Mouse (Mus musculus) hindbrain, postnatal 0 days (tissue): ENCODE results near the gene Gm49486. TPM values are rescaled to one million over a fixed set of nuclear protein-coding genes. Genes with fewer than 3 reads are reported as not detected.

ENCODE experiments used
- ATAC-seq: fragments of 200-750 bp; cut with Nextera tagmentation; 2 replicates; pipeline ENCODE4 v1.8.0; 2017; ENCODE audit warnings: mild to moderate bottlenecking, moderate TSS enrichment, moderate library complexity
- DNase-seq: peaks from one replicate; pipeline ENCODE4 v3.0.0-alpha.2; 2015; ENCODE audit warnings: low spot score
- H3K27ac ChIP-seq: fragments of 300-500 bp; sonication (generic); 2 replicates; pipeline ENCODE4 v1.5.1; 2014; ENCODE audit warnings: mild to moderate bottlenecking
- H3K27me3 ChIP-seq: fragments of 300-500 bp; sonication (generic); 2 replicates; pipeline ENCODE4 v1.6.1; 2014; ENCODE audit warnings: low read length, mixed read lengths; ENCODE audit not compliant: insufficient read depth
- H3K36me3 ChIP-seq: fragments of 300-500 bp; sonication (generic); 2 replicates; pipeline ENCODE4 v1.6.1; 2014; ENCODE audit warnings: low read length, mixed read lengths; ENCODE audit not compliant: insufficient read depth
- H3K4me1 ChIP-seq: fragments of 300-500 bp; sonication (generic); 2 replicates; pipeline ENCODE4 v1.6.1; 2014; ENCODE audit warnings: antibody characterized with exemption, low read length, mixed read lengths; ENCODE audit not compliant: insufficient read depth
- H3K4me2 ChIP-seq: fragments of 300-500 bp; sonication (generic); 2 replicates; pipeline ENCODE4 v1.6.1; 2014; ENCODE audit warnings: low read depth, mild to moderate bottlenecking, low read length, moderate library complexity, mixed read lengths
- H3K4me3 ChIP-seq: fragments of 300-500 bp; sonication (generic); 2 replicates; pipeline ENCODE4 v1.5.1; 2014; ENCODE audit warnings: low read length
- H3K9ac ChIP-seq: fragments of 300-500 bp; sonication (generic); replicated peaks from 2 replicates; pipeline ENCODE4 v1.6.1; 2014; ENCODE audit warnings: mild to moderate bottlenecking, low read length, moderate library complexity, mixed read lengths
- H3K9me3 ChIP-seq: fragments of 300-500 bp; sonication (generic); 2 replicates; pipeline ENCODE4 v1.6.1; 2016; ENCODE audit warnings: low read length, mixed read lengths
- CTCF ChIP-seq: IDR thresholded peaks from 2 replicates; pipeline ENCODE4 v1.5.1; 2016; ENCODE audit warnings: antibody characterized with exemption, control low read depth, low read depth
- WGBS: fragments of 180-500 bp; shearing (Covaris S2); extraction: QIAGEN DNeasy Blood & Tissue Kit; methylation state at CpG from one replicate; pipeline ENCODE4 v1.1.7; 2014; 5-methylcytosine and 5-hydroxymethylcytosine counted together
- polyA plus RNA-seq: library from polyadenylated mRNA; unstranded; fragments of >200 nt; fragmentation: Nextera tagmentation; extraction: Ambion mirVana; gene quantifications from 2 replicates; pipeline ENCODE4 v1.2.1, GENCODE M21; 2015
- total RNA-seq: library from RNA; depleted of rRNA; stranded (reverse); fragments of >200 nt; gene quantifications from 2 replicates; pipeline ENCODE4 v1.2.3, GENCODE M21; 2014

Gene Gm49486
- total and polyA plus RNA-seq, 2 experiments from 2014 or later: 1.7 to 2.1 TPM

DNA sequence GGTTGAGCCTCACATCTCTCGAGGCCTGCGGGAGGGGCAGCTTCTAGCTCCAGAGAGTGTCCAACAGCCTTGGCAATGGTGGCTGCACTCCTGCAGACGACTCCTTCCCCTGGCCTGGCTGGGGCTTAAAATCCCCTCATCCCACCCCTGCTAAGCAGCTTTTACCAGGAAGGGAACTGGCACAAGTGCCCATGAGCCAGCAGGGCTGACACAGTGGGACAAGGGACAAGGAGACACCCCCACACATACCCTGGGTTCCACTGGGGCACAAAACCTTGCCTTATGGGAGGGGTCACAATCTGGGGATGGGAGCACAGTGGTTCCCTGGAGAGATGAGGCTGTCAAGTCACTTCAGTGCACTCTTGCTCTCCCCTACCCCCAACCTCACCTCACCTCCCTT lies 25.5 kb downstream of the Gm49486 start, which contains the start of gene Slc16a8:
Gene Slc16a8 (minus strand): TSS at position 101 of the 400 bp plus-strand sequence.
- peaks cover 4% of the 10 kb centered on the region; the same call in 1 of the 2 replicates for H3K27me3 ChIP-seq
- H3K4me3 ChIP-seq: no peak within 1 kb of the TSS
- TF ChIP-seq CTCF: no peak
- ATAC-seq: no peak
- 0 out of 2 replicates have a peak, but pooled peaks cover 7% of the 10 kb centered on the region for H3K4me1 ChIP-seq
- 28% methylated on average over 3 of the region's 3 CpGs for WGBS
- no peak within 1 kb of the TSS for H3K9ac ChIP-seq
- H3K27ac ChIP-seq: no peak within 1 kb of the TSS
- no peaks in the 10 kb centered on the region for H3K36me3 ChIP-seq
- H3K9me3 ChIP-seq: no peaks in the 10 kb centered on the region
- no peak within 1 kb of the TSS for H3K4me2 ChIP-seq
- no peak for DNase-seq

DNA sequence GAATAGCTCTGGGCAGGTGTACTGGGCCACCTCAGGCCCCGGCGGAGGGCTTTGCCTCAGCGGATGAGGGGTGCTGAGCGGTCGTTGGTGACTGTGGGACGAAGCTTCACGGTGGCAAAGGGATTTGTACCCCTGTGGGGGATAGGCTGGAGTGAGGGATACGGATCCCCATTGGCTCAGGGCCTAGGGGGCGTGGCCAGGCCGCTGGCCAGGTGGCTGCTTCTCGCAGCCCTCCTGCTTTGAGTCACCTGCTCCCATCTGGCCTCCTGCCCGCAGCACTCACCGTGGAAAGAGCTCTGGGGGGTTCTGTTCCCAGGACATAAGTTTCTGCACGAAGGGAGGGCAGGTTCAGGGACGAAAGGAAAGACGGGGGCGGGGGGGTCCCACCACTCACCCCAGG lies 29.3 kb downstream of the Gm49486 start:
- Histone ChIP-seq H3K36me3 (no peaks in the 10 kb centered on the region), H3K27ac (no peak overlapping the region), H3K9ac (no peak overlapping the region), H3K4me1 (peaks cover 12% of the 10 kb centered on the region; the same call in 1 of the 2 replicates), H3K27me3 (peaks cover 7% of the 10 kb centered on the region), H3K4me2 (no peak overlapping the region), H3K4me3 (no peak overlapping the region), H3K9me3 (no peaks in the 10 kb centered on the region)
- 28% methylated on average over 17 of the region's 17 CpGs for WGBS
- no peak for DNase-seq
- ATAC-seq: no peak
- no peak for TF ChIP-seq CTCF

DNA sequence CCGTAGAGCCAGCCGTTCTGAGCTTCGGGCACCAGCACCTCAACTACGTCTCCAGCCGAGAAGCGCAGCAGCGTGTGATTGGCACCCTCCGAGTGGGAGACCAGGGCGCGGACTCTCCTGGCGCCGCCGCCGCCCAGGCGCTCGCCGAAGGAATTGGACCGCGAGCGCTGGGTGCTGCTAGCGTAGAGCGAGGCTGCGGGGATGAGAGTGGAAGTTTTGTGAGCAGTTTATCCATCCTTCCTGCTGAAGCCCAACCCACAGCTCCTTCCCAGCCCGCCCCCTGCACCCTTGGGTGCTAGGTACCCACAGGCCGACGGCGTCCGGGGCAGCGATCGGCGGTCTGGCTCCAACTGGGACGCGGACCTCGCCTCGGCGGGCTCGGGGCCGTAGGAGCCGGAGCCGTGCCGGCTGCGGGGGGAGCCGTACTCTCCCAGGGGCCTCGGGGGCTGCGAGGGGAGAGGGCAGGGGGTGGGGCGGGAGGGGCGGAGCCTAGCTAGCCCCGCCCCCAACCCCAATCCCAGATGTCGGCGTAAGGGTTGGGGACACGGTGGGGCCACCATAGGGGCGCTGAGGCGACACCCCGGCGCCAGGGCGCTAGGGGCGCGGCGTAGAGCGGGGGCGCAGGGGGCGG lies 32.0 kb downstream of the Gm49486 start:
- ATAC-seq (peak; percentile 80), DNase-seq (peak; percentile 50)
- Histone ChIP-seq H3K4me1 (peaks cover 12% of the 10 kb centered on the region; the same call in 1 of the 2 replicates), H3K4me2 (peak overlapping the region; percentile 98), H3K9me3 (no peaks in the 10 kb centered on the region), H3K27me3 (peaks cover 7% of the 10 kb centered on the region), H3K9ac (peak overlapping the region; percentile 77), H3K4me3 (peak overlapping the region; percentile 57), H3K27ac (no peak overlapping the region; the same call in 1 of the 2 replicates), H3K36me3 (no peaks in the 10 kb centered on the region)
- TF ChIP-seq CTCF: no peak
- WGBS: under 1% methylated on average over 54 of the region's 62 CpGs

DNA sequence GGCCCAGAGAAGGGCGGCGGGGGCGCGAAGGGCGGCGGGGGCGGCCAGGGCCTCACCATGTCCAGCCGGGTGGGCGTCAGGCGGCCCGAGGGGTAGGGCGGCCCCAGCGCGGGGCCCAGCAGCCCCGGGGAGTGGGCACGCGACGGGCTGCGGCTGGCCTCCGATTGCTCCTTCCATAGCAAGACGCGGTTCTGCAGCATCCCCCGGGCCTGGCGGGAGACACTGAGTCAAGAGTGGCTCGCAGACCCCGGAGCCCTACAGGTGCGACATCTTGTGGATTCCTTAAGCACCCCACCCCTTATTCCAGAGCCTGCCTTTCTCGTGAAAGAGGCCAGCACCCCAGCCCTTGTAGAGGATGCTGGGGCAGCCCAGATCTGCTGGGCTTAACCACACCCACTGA lies 32.6 kb downstream of the Gm49486 start:
- Histone ChIP-seq H3K27ac (no peak overlapping the region), H3K36me3 (no peaks in the 10 kb centered on the region), H3K4me1 (peaks cover 12% of the 10 kb centered on the region; the same call in 1 of the 2 replicates), H3K9ac (peak overlapping the region; percentile 77), H3K4me2 (peak overlapping the region; percentile 98), H3K27me3 (peaks cover 7% of the 10 kb centered on the region), H3K9me3 (no peaks in the 10 kb centered on the region), H3K4me3 (peak overlapping the region; percentile 57)
- peak; percentile 50 for ATAC-seq
- DNase-seq: peak; percentile 48
- under 1% methylated on average over 20 of the region's 28 CpGs for WGBS
- peak; percentile 34 for TF ChIP-seq CTCF

DNA sequence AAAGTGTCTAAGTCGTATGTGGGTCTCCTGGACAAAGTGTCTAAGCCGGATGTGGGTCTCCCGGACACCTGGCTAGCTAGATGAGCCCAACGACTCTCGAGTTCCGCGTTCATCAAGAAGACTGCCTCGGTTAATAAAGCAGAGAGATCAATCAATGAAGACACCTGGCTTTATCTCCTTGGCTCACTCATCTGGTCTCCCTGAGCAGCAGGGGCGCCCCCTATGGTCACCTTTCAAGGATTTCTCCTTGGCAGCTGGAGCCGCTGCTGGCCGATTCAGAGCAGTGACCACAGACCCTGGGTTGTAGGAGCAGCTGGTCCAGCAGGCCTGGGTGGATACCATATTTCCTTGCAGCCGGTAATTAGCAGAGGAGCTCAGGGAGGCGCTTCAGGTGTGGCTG lies 33.2 kb downstream of the Gm49486 start:
- no peak for ATAC-seq
- Histone ChIP-seq H3K36me3 (no peaks in the 10 kb centered on the region), H3K4me1 (peaks cover 12% of the 10 kb centered on the region; the same call in 1 of the 2 replicates), H3K27me3 (peaks cover 7% of the 10 kb centered on the region), H3K9ac (no peak overlapping the region), H3K4me2 (peak overlapping the region; percentile 98; the same call in 1 of the 2 replicates), H3K9me3 (no peaks in the 10 kb centered on the region), H3K4me3 (no peak overlapping the region), H3K27ac (no peak overlapping the region)
- DNase-seq: peak; percentile 67
- WGBS: 22% methylated on average over 13 of the region's 13 CpGs
- peak; percentile 58 for TF ChIP-seq CTCF

DNA sequence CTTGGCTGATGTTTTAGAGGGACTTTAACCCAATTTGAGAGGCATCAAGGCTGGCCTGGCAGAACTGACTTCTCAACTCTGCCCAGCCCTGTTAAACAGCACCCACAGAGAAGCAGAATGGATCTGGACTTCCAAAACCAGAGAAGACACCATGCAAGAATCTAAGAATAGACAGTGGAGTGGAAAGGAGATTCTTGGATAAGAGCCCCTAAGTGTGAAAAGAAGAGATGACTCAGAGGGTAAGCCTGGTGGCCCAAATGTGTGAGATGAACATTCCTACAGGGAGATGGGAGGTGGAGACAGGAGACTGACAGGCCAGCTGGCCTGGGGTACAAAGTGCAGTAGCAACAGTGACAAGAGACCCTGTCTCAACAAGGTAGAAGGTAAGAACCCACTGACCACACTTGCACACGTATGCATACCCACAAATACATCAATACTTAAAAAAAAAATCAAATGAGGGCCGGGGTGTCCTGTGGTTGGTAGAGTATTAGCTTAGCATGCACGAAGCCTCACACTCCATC lies 33.7 kb downstream of the Gm49486 start:
- Histone ChIP-seq H3K27ac (no peak overlapping the region), H3K27me3 (peaks cover 7% of the 10 kb centered on the region), H3K36me3 (no peaks in the 10 kb centered on the region), H3K4me2 (peak overlapping the region; percentile 98; the same call in 1 of the 2 replicates), H3K4me3 (no peak overlapping the region), H3K9me3 (no peaks in the 10 kb centered on the region), H3K4me1 (peaks cover 12% of the 10 kb centered on the region; the same call in 1 of the 2 replicates), H3K9ac (no peak overlapping the region)
- TF ChIP-seq CTCF: no peak
- ATAC-seq: no peak
- DNase-seq: no peak
- WGBS: 91% methylated on average over 3 of the region's 3 CpGs

DNA sequence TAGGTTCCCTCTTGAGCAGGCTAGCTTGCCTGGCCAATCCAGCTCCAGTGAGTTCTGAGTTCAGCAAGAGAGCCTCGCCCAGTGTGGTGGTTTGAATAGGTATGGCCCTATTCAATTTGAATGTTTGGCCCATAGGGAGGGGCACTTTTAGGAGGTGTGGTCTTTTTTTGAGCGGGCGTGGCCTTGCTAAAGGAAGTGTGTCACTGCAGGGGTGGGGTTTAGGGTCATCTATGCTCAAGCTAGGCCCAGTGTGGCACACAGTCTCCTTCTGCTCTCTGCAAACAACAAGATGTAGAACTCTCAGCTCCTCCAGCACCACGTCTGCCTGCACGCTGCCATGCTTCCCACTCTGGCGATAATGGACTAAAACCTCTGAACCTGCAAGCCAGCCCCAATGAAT lies 34.5 kb downstream of the Gm49486 start:
- Histone ChIP-seq H3K4me2 (no peak overlapping the region), H3K4me1 (peaks cover 12% of the 10 kb centered on the region; the same call in 1 of the 2 replicates), H3K27me3 (peaks cover 7% of the 10 kb centered on the region), H3K4me3 (no peak overlapping the region), H3K36me3 (no peaks in the 10 kb centered on the region), H3K9ac (no peak overlapping the region), H3K9me3 (no peaks in the 10 kb centered on the region), H3K27ac (no peak overlapping the region)
- no peak for TF ChIP-seq CTCF
- DNase-seq: no peak
- WGBS: 94% methylated on average over 6 of the region's 6 CpGs
- no peak for ATAC-seq
